Mouse (Mus musculus): ENCODE data around the gene Aspdh.

The Aspdh gene

GRCm38 (mm10) chr7:44465111-44465510, at the start of gene Aspdh:
Gene Aspdh, plus strand, starts transcription at chr7:44465391.
- peak; percentile 19 to 39 for DNase-seq (ENCODE audit: low spot score in 2 of 2)

DNA sequence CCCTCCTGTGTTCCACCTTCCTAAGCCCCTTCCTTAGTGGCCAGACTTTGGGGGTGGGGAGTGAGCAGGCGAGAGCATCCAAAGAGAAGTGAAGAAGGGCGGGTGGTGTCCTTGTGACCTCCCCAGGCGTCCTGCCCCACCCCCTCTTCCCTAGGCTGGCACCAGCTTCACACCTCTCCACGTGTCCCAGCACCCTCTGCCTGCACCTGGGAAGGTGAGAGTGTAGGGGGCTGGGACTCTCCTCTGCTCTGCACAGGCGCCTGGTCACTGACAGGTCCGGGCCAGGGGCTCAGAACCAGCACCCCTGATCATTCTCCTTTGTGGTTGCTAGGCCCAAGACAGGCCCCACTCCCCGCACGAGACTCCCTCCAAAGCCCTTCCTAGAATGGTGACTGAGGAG, 37.5 kb upstream of the Aspdh start:
- DNase-seq (ENCODE audit: low spot score in 2 of 2) = no peak

DNA sequence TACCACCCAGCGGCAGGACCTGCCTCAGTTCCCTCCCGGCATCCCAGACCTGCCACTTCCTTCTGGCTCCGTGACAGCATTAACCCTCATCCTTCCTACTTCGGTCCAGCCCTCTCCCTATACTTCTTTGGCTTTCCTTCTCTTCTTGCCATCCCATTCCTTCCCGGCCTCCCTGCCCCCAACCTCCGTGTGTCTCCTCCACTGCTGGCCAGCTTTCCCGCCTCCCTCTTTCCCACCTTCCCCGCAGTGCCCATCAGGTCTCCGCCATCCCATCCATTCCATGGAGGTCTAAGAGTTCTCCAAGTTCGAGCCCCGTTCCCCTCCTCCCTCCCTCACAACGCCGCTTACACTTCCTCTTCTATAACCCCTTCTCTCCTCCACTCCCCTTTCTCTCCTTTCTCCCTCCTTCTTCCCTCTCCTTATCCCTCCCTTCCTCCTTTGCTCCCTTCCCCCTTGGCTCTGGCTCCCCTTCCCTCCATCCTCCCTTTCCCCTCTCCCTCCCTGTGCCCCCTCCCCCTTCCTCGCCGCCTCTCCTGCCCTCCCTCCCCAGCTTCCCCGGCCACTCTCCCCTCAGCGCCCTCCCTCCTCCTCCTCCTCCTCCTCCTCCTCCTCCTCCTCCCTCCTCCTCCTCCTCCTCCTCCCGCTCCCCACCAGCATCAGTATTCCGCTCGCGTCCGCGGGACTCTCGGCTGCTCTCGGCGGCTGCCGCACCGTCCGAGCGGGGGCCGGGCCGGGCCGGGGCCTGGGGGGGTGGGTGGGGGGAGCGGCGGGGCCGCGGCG, 36.8 kb upstream of the Aspdh start:
- DNase-seq (ENCODE audit: low spot score in 2 of 2) = peak in 1 of 2 experiments; percentile 66

- DNase-seq (ENCODE audit: low spot score in 2 of 2) = peak; percentile 82 to 87
These were observed 36.1 kb upstream of the Aspdh start, which contains the start of gene Lrrc4b for GRCm38 (mm10) chr7:44428968-44429521. Gene Lrrc4b, plus strand, starts transcription at chr7:44429018.

- DNase-seq (ENCODE audit: low spot score in 2 of 2) = peak; percentile 64
These were observed 35.4 kb upstream of the Aspdh start for GRCm38 (mm10) chr7:44429534-44430488.

GRCm38 (mm10) chr7:44432550-44432949, 32.6 kb upstream of the Aspdh start:
- no peak for DNase-seq (ENCODE audit: low spot score in 2 of 2)

- peak in 1 of 2 experiments; percentile 71 for DNase-seq (ENCODE audit: low spot score in 2 of 2)
These were observed 31.8 kb upstream of the Aspdh start for GRCm38 (mm10) chr7:44433371-44433770.

- DNase-seq (ENCODE audit: low spot score in 2 of 2) = no peak
These were observed 31.1 kb upstream of the Aspdh start for GRCm38 (mm10) chr7:44434089-44434488.

DNA sequence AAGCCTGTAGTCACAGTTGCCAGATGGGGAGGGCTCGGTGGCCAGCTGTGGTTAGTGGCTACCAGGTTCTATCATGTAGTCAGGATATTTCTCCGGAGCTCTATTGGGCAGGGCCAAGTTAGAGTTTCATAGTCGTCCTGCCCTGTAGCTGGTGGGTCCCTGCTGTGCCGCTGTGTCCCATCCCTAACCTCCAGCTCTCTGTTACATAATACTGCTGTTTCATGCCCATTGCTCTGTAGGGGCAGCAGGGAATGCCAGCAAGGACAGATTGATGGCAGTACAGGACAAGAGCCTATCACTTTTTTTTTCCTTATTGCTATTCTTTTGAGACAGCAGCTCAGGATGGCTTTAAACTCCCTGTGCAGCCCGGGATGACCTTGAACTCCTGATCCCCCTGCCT, 29.4 kb upstream of the Aspdh start:
- no peak for DNase-seq (ENCODE audit: low spot score in 2 of 2)

- no peak for DNase-seq (ENCODE audit: low spot score in 2 of 2)
These were observed 28.9 kb upstream of the Aspdh start for GRCm38 (mm10) chr7:44436267-44436666.

DNA sequence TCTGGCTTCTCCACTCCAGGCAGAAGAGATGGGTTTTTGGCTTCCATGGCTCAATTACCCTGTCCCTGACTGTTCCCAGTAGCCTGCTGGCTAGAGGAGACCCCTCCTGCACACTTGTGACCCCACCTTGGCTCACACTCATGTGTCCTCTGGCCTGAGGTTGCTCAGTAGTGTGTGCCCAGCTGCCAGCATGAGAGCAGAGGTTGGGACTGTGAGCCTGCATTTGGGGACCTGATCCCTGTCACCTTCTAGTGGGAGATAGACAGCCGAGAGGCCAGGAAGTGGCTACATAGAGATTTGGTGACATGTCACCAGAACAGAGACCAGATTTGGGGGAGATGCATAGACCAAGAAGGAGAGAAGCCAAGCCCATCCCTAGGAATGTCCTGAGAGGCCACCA, 28.0 kb upstream of the Aspdh start:
- DNase-seq (ENCODE audit: low spot score in 2 of 2) = no peak

DNA sequence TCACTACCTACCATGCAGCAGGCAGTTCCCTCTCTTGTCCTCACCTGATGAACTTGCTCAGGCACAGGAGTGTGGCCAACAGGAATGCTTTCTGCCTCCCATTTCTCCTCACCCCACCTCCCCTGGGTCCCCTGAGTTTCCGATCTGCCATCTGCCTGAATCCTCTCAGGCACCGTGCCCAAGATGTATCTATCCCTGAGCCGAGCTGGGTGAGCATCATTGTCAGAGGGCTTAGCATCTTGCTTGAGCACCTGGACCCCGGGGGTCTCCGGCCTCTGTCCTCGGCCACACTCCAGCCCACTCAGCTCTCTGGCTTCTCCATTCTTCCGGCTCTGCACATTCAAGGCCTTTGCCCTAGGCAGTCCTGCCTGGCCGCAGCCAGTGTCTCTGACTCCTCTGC, 27.3 kb upstream of the Aspdh start:
- DNase-seq (ENCODE audit: low spot score in 2 of 2) = no peak

GRCm38 (mm10) chr7:44439696-44440095, 25.5 kb upstream of the Aspdh start:
- DNase-seq (ENCODE audit: low spot score in 2 of 2) = no peak

DNA sequence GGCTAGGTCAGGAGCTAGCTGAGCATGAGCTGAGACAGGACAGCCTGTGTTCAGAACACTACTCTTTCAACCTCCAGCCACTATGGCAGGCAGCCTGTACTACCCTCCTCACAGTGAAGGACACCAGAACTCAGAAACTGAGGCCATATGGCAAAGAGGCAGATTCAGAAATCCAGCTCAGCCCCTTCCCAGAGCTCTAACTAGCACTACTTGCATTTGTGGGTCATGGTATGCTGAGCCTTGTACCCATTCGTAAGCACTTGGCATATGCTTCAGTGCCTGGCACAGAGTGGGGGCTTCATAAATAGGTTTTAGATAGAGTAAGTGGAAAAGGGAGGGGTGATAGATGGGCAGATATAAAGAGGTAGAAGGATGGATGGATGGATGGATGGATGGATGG, 24.7 kb upstream of the Aspdh start:
- no peak for DNase-seq (ENCODE audit: low spot score in 2 of 2)

DNA sequence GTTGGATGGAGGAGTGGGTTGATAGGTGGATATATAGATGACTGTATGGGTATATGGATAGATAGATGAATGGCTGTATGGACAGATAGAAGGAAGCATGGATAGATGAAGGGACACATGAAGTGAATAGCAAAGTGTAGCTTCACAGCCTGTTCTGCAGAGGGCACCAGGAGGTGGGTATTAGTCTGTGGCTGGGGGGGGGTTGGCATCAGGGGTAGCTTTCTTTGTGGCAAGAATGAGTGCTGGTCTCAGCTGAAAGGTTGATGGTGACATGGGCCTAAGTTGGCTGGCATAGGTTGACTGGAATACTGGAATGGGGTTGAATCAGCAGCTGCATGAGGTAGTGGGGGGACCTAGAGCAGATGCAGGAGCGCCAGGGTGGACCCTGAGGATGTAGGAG, 24.0 kb upstream of the Aspdh start:
- DNase-seq (ENCODE audit: low spot score in 2 of 2) = no peak

DNA sequence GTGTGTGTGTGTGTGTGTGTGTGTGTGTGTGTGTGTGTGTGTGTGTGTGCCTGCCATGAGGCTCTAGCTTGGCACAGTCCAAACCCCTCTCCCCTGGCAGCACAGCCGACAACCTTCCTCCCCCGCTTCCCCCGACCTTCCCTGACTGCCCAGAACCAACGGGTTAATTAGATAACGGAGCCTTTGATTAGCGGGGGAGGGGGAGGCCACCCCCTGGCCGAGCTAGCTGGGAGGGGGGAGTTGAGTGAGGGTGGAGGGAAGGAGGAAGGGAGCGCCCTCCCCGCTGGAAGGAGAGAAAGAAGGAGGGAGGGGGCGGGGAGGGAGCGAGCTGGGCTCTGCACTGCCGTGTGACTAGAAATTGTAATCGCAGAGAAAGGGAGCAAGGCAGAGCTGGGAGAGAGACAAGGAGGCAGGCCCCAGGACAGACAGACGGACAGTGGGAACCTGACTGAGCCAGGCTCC, 23.5 kb upstream of the Aspdh start:
- peak; percentile 74 to 81 for DNase-seq (ENCODE audit: low spot score in 2 of 2)

GRCm38 (mm10) chr7:44442407-44442821, 22.8 kb upstream of the Aspdh start:
- DNase-seq (ENCODE audit: low spot score in 2 of 2) = peak in 1 of 2 experiments; percentile 58

- DNase-seq (ENCODE audit: low spot score in 2 of 2) = peak in 1 of 2 experiments; percentile 64
These were observed 21.7 kb upstream of the Aspdh start for GRCm38 (mm10) chr7:44443268-44444173.

DNA sequence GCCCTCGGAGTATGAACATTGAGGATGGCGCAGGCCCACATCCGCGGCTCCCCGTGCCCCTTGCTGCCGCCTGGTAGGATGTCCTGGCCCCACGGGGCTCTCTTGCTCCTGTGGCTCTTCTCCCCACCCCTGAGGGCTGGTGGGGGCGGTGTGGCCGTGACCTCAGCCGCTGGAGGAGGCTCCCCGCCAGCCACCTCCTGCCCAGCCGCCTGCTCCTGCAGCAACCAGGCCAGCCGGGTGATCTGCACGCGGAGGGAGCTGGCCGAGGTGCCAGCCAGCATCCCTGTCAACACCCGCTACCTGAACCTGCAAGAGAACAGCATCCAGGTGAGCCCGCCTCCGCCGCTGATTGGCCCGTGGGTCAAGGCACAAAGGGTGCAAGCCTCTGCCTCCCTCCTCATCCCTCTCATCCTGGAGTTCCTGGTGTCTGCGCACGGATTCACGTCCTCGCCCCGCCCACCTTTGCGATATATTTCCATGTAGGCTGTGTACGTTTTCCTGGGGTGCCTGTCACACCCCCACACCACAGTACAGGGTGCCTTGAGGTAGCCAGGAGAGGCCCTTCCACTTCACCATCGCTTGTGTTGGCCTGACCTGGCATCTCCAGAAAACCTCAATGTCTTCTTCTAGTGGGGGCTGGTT, 20.2 kb upstream of the Aspdh start:
- peak in 1 of 2 experiments; percentile 17 for DNase-seq (ENCODE audit: low spot score in 2 of 2)

DNA sequence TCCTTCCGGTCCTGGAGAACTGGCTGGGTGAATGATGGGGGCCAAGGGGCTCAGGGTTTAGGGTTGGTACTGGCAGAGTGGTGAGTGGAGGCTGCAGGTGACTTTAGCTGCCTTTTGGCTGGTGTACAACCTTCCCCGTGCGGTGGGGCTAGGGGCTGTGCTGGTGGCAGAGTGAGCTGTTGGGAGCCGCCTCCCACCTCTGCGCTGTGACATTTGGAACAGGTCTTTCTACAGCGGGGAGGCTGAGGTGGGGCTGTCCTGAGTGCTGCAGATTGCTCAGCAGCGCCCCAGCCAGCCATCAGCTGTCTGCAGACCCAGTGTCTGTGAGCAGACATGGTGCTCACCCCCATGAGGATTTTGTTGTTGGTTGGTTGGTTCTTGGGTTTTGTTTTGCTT, 19.7 kb upstream of the Aspdh start:
- DNase-seq (ENCODE audit: low spot score in 2 of 2) = peak in 1 of 2 experiments; percentile 11

All from frontal cortex, postnatal 10 days (tissue).